Mouse (Mus musculus): Measurements from ENCODE around the gene Rsl1d1.

Gene Rsl1d1

GRCm38 (mm10) chr16:11202571-11203554 is at the start of gene Rsl1d1:
Gene Rsl1d1, minus strand, starts transcription at chr16:11203331.
- peak; percentile 90 for DNase-seq (ENCODE audit: low spot score)

GRCm38 (mm10) chr16:11247791-11248190 is 44.7 kb upstream of the Rsl1d1 start:
- DNase-seq (ENCODE audit: low spot score): no peak

- no peak for DNase-seq (ENCODE audit: low spot score)
Measured at GRCm38 (mm10) chr16:11245767-11246166, 42.6 kb upstream of the Rsl1d1 start.

- no peak for DNase-seq (ENCODE audit: low spot score)
Measured at GRCm38 (mm10) chr16:11242401-11242800, 39.3 kb upstream of the Rsl1d1 start.

GRCm38 (mm10) chr16:11217801-11218200 is 14.7 kb upstream of the Rsl1d1 start:
- no peak for DNase-seq (ENCODE audit: low spot score)

- no peak for DNase-seq (ENCODE audit: low spot score)
Measured at GRCm38 (mm10) chr16:11203600-11204390, 664 bp upstream of the Rsl1d1 start.

- DNase-seq (ENCODE audit: low spot score): no peak
Measured at GRCm38 (mm10) chr16:11201740-11202394, 1.3 kb downstream of the Rsl1d1 start.

GRCm38 (mm10) chr16:11200247-11200646 is 2.9 kb downstream of the Rsl1d1 start:
- DNase-seq (ENCODE audit: low spot score): no peak

GRCm38 (mm10) chr16:11198467-11198866 is 4.7 kb downstream of the Rsl1d1 start:
- DNase-seq (ENCODE audit: low spot score): no peak

- no peak for DNase-seq (ENCODE audit: low spot score)
Measured at GRCm38 (mm10) chr16:11197052-11197451, 6.1 kb downstream of the Rsl1d1 start.

- no peak for DNase-seq (ENCODE audit: low spot score)
Measured at GRCm38 (mm10) chr16:11193231-11193630, 9.9 kb downstream of the Rsl1d1 start.

- DNase-seq (ENCODE audit: low spot score): no peak
Measured at GRCm38 (mm10) chr16:11190150-11190549, 13.0 kb downstream of the Rsl1d1 start.

- DNase-seq (ENCODE audit: low spot score): no peak
Measured at GRCm38 (mm10) chr16:11177404-11177803, 25.7 kb downstream of the Rsl1d1 start.

- no peak for DNase-seq (ENCODE audit: low spot score)
Measured at GRCm38 (mm10) chr16:11176884-11177244, 26.3 kb downstream of the Rsl1d1 start.

GRCm38 (mm10) chr16:11176208-11176883 is 26.8 kb downstream of the Rsl1d1 start, which contains the start of gene Zc3h7a:
Gene Zc3h7a, minus strand, starts transcription at chr16:11176393.
- peak; percentile 90 for DNase-seq (ENCODE audit: low spot score)

- DNase-seq (ENCODE audit: low spot score): peak; percentile 57
Measured at GRCm38 (mm10) chr16:11175489-11176207, 27.5 kb downstream of the Rsl1d1 start.

- no peak for DNase-seq (ENCODE audit: low spot score)
Measured at GRCm38 (mm10) chr16:11175100-11175488, 28.0 kb downstream of the Rsl1d1 start.

GRCm38 (mm10) chr16:11174671-11175081 is 28.5 kb downstream of the Rsl1d1 start:
- DNase-seq (ENCODE audit: low spot score): peak; percentile 46

- no peak for DNase-seq (ENCODE audit: low spot score)
Measured at GRCm38 (mm10) chr16:11171679-11172078, 31.5 kb downstream of the Rsl1d1 start.

GRCm38 (mm10) chr16:11166431-11166830 is 36.7 kb downstream of the Rsl1d1 start:
- no peak for DNase-seq (ENCODE audit: low spot score)

- DNase-seq (ENCODE audit: low spot score): no peak
Measured at GRCm38 (mm10) chr16:11164695-11165255, 38.4 kb downstream of the Rsl1d1 start.

All from spleen, adult 12 weeks (tissue).